Mouse (Mus musculus) adipose tissue, adult 10 weeks (tissue): ENCODE results near the gene Txndc16. TPM values are rescaled to one million over a fixed set of nuclear protein-coding genes. Genes with fewer than 3 reads are reported as not detected.

Source experiments
- polyA plus RNA-seq: library from polyadenylated mRNA; stranded (reverse); fragments of 350-450 nt; fragmentation: Illumina TruSeq; extraction: RNeasy Lipid Tissue Mini Kit (QIAGEN cat#74804); gene quantifications from one replicate; pipeline ENCODE4 v1.2.3, GENCODE M21; 2014; ENCODE audit warnings: low read depth, low replicate concordance

Txndc16 gene
- 51.4 TPM for polyA plus RNA-seq

DNA sequence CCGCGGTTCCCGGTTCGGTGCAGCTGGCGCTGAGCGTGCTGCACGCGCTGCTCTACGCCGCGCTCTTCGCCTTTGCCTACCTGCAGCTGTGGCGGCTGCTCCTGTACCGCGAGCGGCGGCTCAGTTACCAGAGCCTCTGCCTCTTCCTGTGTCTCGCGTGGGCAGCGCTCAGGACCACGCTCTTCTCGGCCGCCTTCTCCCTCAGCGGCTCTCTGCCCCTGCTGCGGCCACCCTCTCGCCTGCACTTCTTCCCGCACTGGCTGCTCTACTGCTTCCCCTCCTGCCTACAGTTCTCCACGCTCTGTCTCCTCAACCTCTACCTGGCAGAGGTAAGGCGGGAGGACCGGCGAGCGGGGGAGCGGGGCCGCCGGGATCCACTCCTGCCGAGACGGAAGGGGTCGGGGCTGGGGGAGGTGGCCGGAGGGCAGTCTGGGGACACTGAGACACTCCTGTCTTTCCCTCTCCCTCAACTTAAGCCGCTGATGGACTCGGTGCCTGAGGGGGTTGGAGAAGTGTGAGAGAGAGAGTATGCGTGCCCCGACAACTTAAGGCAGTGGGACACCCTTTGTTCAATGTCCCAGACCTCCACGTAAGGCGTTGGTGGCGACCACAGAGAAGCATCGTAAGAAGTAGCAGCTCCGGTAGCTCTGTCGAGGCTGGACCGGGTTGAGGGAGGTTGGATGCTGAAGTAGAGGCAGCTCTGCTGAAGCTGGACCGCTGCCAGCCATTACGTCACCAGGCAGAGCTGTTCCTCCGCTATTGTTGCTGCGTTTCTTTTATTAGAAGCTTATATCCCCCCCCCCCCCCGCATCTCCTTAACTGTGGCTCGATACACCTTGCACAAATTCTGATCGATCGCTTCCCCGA lies at the start of gene Txndc16:
Gene Txndc16 (minus strand): TSS at position 239 of the 867 bp plus-strand sequence.

DNA sequence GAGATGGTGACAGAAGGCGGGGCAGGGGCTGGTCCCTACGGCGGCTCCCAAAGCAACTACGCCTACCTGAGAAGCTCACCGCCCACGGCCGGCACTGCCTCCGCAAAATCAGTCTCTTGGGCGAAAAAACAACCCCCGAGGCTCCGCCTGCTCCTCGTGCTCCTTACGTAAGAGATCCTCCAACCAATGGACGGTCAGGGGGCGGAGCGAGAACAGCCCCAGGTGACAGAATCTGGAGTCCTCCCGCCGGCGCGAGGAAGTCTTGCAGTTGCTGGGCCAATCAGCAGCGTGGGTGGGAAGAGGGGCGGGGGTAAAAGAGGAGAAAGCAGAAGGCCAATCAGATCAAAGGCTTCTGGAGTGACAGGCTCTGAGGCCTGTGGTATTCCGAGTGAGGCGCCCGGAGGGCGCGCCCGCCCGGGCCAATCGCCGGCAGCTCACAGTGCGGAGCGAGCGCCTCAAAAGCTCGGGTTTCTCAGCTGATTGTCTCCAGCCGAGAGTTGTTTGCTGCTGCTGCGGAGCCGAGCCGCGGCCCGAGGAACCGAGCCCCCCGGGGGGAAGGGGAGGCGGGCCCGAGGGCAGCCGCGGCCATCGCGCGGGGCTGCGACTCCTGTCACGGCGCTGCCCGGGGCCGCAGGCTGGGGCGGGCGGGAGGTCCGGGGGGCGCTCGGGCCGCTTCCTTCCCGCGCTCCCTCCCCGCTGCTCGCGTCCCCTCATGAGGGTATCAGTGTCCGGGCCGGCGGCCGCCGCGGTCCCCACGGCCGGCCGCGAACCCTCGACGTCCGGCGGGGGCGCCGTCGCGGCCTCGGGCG lies 643 bp downstream of the Txndc16 start, which contains the start of gene Gpr137c:
Gene Gpr137c (plus strand): TSS at position 437 of the 809 bp plus-strand sequence.

Other genes starting within 250 kb of the Txndc16 start
- gene Ptger2, start 232.1 kb downstream of the Txndc16 start, polyA plus RNA-seq = 1.8 TPM
- 5.9 TPM for gene Gpr137c, start 611 bp downstream of the Txndc16 start, polyA plus RNA-seq
- gene Ero1l, start 98.4 kb upstream of the Txndc16 start, polyA plus RNA-seq = 21.8 TPM
- gene Psmc6, start 109.5 kb upstream of the Txndc16 start, polyA plus RNA-seq = 78.0 TPM
- gene Styx, start 130.8 kb upstream of the Txndc16 start, polyA plus RNA-seq = 16.6 TPM
- 23.4 TPM for gene Gnpnat1, start 184.6 kb upstream of the Txndc16 start, polyA plus RNA-seq